Comparison of ENCODE assay signal across 8 mouse cellular contexts in the genomic region with DNA sequence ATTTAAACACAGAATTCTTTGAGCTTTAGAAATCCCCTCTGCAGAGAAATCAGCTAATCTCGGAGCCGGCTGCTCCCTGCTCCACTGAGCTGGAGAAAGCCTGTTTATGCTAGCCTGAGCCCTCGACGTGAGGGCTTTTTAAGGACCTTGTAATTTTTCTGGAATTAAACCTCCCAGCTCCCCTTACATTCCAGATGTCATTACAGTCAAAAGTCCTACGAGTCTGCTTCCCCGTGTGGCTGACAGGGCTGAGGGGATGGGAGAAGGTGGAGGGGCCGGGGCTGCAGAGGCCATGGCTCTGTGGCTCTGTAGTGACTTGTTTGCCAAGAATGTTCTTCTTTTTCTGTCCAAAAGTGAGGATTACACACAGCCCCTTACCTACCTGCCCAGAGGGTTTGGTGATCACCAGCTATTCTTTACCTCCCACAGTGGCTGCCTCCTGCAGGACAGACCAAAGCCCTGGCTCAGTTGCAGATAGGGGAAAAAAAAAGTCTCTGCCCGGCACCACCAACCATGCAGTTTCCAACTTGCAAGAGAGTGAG. TPM values are rescaled to one million over a fixed set of nuclear protein-coding genes. Genes with fewer than 3 reads are reported as not detected.
DNase-seq lines count a peak whose midpoint lies in the region; ATAC-seq and TF ChIP-seq lines count a peak whose summit lies in the region.

No protein-coding gene starts in this region.

- DNase-seq in cerebellum, adult 11-12 months: peak; percentile 11
- DNase-seq in cerebellum, adult 8-10 months: no peak
- peak; percentile 71 for DNase-seq in A20 (ENCODE audit: low read depth, low spot score)
- DNase-seq in forebrain, postnatal 0 days: no peak
- DNase-seq in limb, embryonic 10.5 days (ENCODE audit: low spot score): peak; percentile 40
- no peak for DNase-seq in adrenal gland, adult 8-10 months
- DNase-seq in left cerebral cortex, adult 18-20 months (ENCODE audit: low spot score in 2 of 2): no peak

- H3K27ac ChIP-seq in forebrain, postnatal 0 days (ENCODE audit: low read depth, low read length): peak overlapping the region; percentile 72
- peak overlapping the region; percentile 85 for H3K27ac ChIP-seq in limb, embryonic 10.5 days

- peaks cover 64% of the 10 kb centered on the region for H3K4me1 ChIP-seq in forebrain, postnatal 0 days (ENCODE audit: insufficient read depth)
- H3K4me1 ChIP-seq in limb, embryonic 10.5 days: peaks cover 92% of the 10 kb centered on the region

- no peak overlapping the region for H3K4me3 ChIP-seq in forebrain, postnatal 0 days (ENCODE audit: low read depth, low read length)
- peak overlapping the region; percentile 46; the same call in 1 of the 2 replicates for H3K4me3 ChIP-seq in limb, embryonic 10.5 days

- H3K4me2 ChIP-seq in forebrain, postnatal 0 days (ENCODE audit: low read depth): no peak overlapping the region

- H3K36me3 ChIP-seq in forebrain, postnatal 0 days (ENCODE audit: insufficient read depth): no peaks in the 10 kb centered on the region
- peaks cover 5% of the 10 kb centered on the region; the same call in 1 of the 2 replicates for H3K36me3 ChIP-seq in limb, embryonic 10.5 days

- H3K9ac ChIP-seq in forebrain, postnatal 0 days: 0 out of 2 replicates have a peak overlapping the region, but pooled peaks have one; percentile 3

- H3K9me3 ChIP-seq in forebrain, postnatal 0 days (ENCODE audit: low read length): no peaks in the 10 kb centered on the region
- H3K9me3 ChIP-seq in limb, embryonic 10.5 days (replicated peaks): no peaks in the 10 kb centered on the region

- TF ChIP-seq CTCF in forebrain, postnatal 0 days (IDR thresholded peaks at IDR 0.05; ENCODE audit: low read depth): no peak

- H3K27me3 ChIP-seq in forebrain, postnatal 0 days (ENCODE audit: insufficient read depth, low read length): no peaks in the 10 kb centered on the region
- 0 out of 2 replicates have a peak, but pooled peaks cover 5% of the 10 kb centered on the region for H3K27me3 ChIP-seq in limb, embryonic 10.5 days (ENCODE audit: low read depth, poor library complexity, severe bottlenecking)

- ATAC-seq in forebrain, postnatal 0 days: no peak
- ATAC-seq in megakaryocyte-erythroid progenitor cell, adult 5-6 weeks (replicated peaks; ENCODE audit: low FRiP score, low TSS enrichment, poor library complexity, severe bottlenecking): no peak

- 16% methylated on average over 8 of the region's 8 CpGs for WGBS in forebrain, postnatal 0 days
- WGBS in limb, embryonic 10.5 days: 13% methylated on average over 8 of the region's 8 CpGs

RNA-seq across cellular contexts. Expression of a gene that starts 29.0 kb away (rescaled TPM):
- 68.6 and 76.5 TPM in 2 replicates for total RNA-seq in forebrain, postnatal 0 days (2014; rRNA removed)
- polyA plus RNA-seq in forebrain, postnatal 0 days (2015; fragmentation: Nextera tagmentation; extraction: Ambion mirVana): 25.9 and 28.2 TPM in 2 replicates
- 13.0 and 15.2 TPM in 2 replicates for polyA plus RNA-seq in limb, embryonic 10.5 days (2016; fragmentation: Nextera tagmentation; extraction: Ambion mirVana)
- total RNA-seq in megakaryocyte-erythroid progenitor cell, adult 5-6 weeks (2014; fragmentation: Nextera tagmentation): 20.8 and 22.3 TPM in 2 replicates
- total RNA-seq in megakaryocyte-erythroid progenitor cell, adult 5-6 weeks (2017): 9.9 and 18.2 TPM in 2 replicates
- total RNA-seq in adrenal gland, adult 8-10 months (2022): 10 to 100 TPM; 46.6 to 69.0 (median 59.4) TPM
- total RNA-seq in left cerebral cortex, adult 18-20 months (2021): 100 to 1,000 TPM; 119 to 120 TPM

RNA-seq across cellular contexts. Expression of a gene that starts 42.5 kb away (rescaled TPM):
- total RNA-seq in forebrain, postnatal 0 days (2014; rRNA removed): 98.1 and 138 TPM in 2 replicates
- polyA plus RNA-seq in forebrain, postnatal 0 days (2015; fragmentation: Nextera tagmentation; extraction: Ambion mirVana): 184 and 202 TPM in 2 replicates
- polyA plus RNA-seq in limb, embryonic 10.5 days (2016; fragmentation: Nextera tagmentation; extraction: Ambion mirVana): 164 and 173 TPM in 2 replicates
- total RNA-seq in megakaryocyte-erythroid progenitor cell, adult 5-6 weeks (2014; fragmentation: Nextera tagmentation): 14.2 and 17.8 TPM in 2 replicates
- 22.6 and 31.7 TPM in 2 replicates for total RNA-seq in megakaryocyte-erythroid progenitor cell, adult 5-6 weeks (2017)
- total RNA-seq in adrenal gland, adult 8-10 months (2022): 10 to 100 TPM; 39.0 to 81.8 (median 61.0) TPM
- total RNA-seq in left cerebral cortex, adult 18-20 months (2021): 100 to 1,000 TPM; 122 to 128 TPM

RNA-seq across cellular contexts. Expression of a gene that starts 42.6 kb away (rescaled TPM):
- total RNA-seq in forebrain, postnatal 0 days (2014; rRNA removed): 8.0 and 12.6 TPM in 2 replicates
- 8.2 and 10.6 TPM in 2 replicates for polyA plus RNA-seq in forebrain, postnatal 0 days (2015; fragmentation: Nextera tagmentation; extraction: Ambion mirVana)
- polyA plus RNA-seq in limb, embryonic 10.5 days (2016; fragmentation: Nextera tagmentation; extraction: Ambion mirVana): 19.0 and 21.7 TPM in 2 replicates
- total RNA-seq in megakaryocyte-erythroid progenitor cell, adult 5-6 weeks (2014; fragmentation: Nextera tagmentation): 10.6 and 20.1 TPM in 2 replicates
- total RNA-seq in megakaryocyte-erythroid progenitor cell, adult 5-6 weeks (2017): 9.8 and 21.1 TPM in 2 replicates
- total RNA-seq in adrenal gland, adult 8-10 months (2022): 10 to 100 TPM in 3 of 4 experiments, 1 to 10 TPM in 1; 7.0 to 16.4 (median 12.0) TPM
- 1 to 10 TPM; 3.5 to 5.6 TPM for total RNA-seq in left cerebral cortex, adult 18-20 months (2021)

Comparison
In these comparisons a context has a peak if more than half of its experiments do, and no peak if none do; other contexts are left out.
1. DNase-seq: peak in cerebellum, adult 11-12 months (single experiment), A20 (single experiment) and limb, embryonic 10.5 days (single experiment); none in cerebellum, adult 8-10 months (single experiment), forebrain, postnatal 0 days (single experiment), adrenal gland, adult 8-10 months (single experiment) and left cerebral cortex, adult 18-20 months (0 of 2).